Mouse (Mus musculus): ENCODE measurements around the gene Olfr123. TPM values are rescaled to one million over a fixed set of nuclear protein-coding genes. Genes with fewer than 3 reads are reported as not detected.

The Olfr123 gene
- polyA plus RNA-seq (2015; fragmentation: Nextera tagmentation; extraction: Ambion mirVana) = not detected in 2 replicates

GRCm38 (mm10) chr17:37793229-37793628 lies at the start of gene Olfr123:
Gene Olfr123, plus strand, starts transcription at chr17:37793529.

DNA sequence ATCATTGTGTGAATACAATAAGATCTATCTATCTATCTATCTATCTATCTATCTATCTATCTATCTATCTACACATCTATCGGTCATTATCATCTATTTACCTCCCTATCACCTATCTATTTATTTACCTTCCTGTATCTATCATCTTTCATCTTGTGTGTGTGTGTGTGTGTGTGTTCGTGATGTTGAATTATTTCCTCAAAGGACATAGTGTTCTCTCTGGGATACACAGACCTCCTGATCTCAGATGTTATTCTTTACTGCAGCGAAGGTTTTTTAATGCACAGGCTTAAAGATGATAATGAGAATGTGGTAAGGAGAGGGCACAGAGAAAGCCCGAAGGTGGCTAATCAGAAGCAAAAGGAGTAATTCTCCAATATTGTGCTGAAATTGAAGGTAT lies 25.0 kb upstream of the Olfr123 start, which contains the start of gene Olfr122:
Gene Olfr122, plus strand, starts transcription at position 301 of the 400 bp plus-strand sequence.

DNA sequence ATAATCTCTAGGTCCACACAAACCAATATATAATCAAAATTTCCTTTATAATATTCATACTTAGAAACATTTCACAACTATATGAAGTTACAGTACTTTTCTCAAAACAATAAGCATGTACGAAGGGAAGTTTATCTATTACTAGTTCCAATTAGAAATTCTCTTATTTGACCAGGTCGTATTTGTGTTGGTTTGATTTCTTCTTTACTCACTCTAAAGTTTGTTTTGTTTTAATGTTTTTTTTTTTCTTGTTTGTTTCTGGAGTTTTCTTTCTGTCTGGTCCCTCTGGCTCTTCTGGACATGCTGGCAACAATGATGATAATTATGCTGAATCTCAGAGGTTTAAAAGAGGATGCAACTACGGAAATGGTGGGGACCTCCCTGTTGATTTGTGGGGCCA lies 6.3 kb downstream of the Olfr123 start, which contains the start of gene Olfr124:
Gene Olfr124, plus strand, starts transcription at position 301 of the 400 bp plus-strand sequence.

DNA sequence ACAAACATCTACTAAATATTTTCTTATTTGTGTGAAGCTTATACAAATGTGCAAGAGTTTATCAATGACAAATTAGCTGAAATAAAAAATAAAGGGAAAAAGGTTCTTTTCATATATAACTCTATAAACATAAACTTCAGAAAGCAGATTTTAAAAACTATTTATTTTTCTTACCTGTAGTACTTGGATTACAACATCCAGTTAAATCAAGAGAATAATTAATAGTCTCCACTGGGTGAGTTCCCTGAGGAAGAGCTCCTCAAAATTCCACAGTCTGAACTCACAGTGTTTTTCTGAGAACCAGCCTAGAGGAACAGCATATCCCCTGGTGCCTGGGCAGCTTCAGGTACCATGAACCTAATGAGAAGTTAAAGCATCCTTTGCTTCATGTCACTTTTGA lies 39.3 kb downstream of the Olfr123 start, which contains the start of gene Olfr125:
Gene Olfr125, plus strand, starts transcription at position 301 of the 400 bp plus-strand sequence.

DNA sequence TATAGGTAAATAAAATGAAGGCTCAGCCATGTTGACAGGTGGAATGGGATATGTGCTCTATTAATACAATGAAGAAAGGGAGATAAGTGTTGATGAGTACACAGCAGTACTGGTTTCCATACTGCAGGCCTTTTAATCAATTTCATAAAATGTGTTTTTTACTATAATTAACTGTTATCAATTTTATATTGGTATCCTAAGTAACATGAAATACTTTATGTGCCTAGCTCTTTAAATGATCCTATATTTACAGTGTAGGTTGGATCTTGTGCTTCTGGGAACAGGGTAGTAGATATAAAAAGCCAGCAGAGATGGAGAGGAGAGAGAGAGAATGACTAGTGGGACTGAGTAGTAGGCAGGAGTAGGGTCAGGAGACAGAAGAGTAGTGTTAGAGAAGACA lies 53.9 kb downstream of the Olfr123 start, which contains the start of gene Olfr126:
Gene Olfr126, plus strand, starts transcription at position 301 of the 400 bp plus-strand sequence.

Other genes with a start within 250 kb of the Olfr123 start
- not detected in 2 replicates for gene Olfr112, start 224.1 kb upstream of the Olfr123 start, polyA plus RNA-seq (2015; fragmentation: Nextera tagmentation; extraction: Ambion mirVana)
- not detected in 2 replicates for gene Olfr113, start 215.9 kb upstream of the Olfr123 start, polyA plus RNA-seq (2015; fragmentation: Nextera tagmentation; extraction: Ambion mirVana)
- not detected in 2 replicates for gene Olfr114, start 200.8 kb upstream of the Olfr123 start, polyA plus RNA-seq (2015; fragmentation: Nextera tagmentation; extraction: Ambion mirVana)
- gene Olfr115, start 166.4 kb upstream of the Olfr123 start, polyA plus RNA-seq (2015; fragmentation: Nextera tagmentation; extraction: Ambion mirVana) = not detected in 2 replicates
- not detected in 2 replicates for gene Olfr116, start 166.3 kb upstream of the Olfr123 start, polyA plus RNA-seq (2015; fragmentation: Nextera tagmentation; extraction: Ambion mirVana)
- gene Olfr117, start 129.7 kb upstream of the Olfr123 start, polyA plus RNA-seq (2015; fragmentation: Nextera tagmentation; extraction: Ambion mirVana) = not detected in 2 replicates
- gene Olfr118, start 126.5 kb upstream of the Olfr123 start, polyA plus RNA-seq (2015; fragmentation: Nextera tagmentation; extraction: Ambion mirVana) = not detected in 2 replicates
- not detected in 2 replicates for gene Olfr119, start 97.0 kb upstream of the Olfr123 start, polyA plus RNA-seq (2015; fragmentation: Nextera tagmentation; extraction: Ambion mirVana)
- not detected in 2 replicates for gene Olfr120, start 71.7 kb upstream of the Olfr123 start, polyA plus RNA-seq (2015; fragmentation: Nextera tagmentation; extraction: Ambion mirVana)
- not detected in 2 replicates for gene Olfr121, start 44.7 kb upstream of the Olfr123 start, polyA plus RNA-seq (2015; fragmentation: Nextera tagmentation; extraction: Ambion mirVana)
- gene Olfr122, start 24.9 kb upstream of the Olfr123 start, polyA plus RNA-seq (2015; fragmentation: Nextera tagmentation; extraction: Ambion mirVana) = not detected in 2 replicates
- gene Olfr124, start 6.4 kb downstream of the Olfr123 start, polyA plus RNA-seq (2015; fragmentation: Nextera tagmentation; extraction: Ambion mirVana) = not detected in 2 replicates
- not detected in 2 replicates for gene Olfr125, start 39.4 kb downstream of the Olfr123 start, polyA plus RNA-seq (2015; fragmentation: Nextera tagmentation; extraction: Ambion mirVana)
- gene Olfr126, start 54.0 kb downstream of the Olfr123 start, polyA plus RNA-seq (2015; fragmentation: Nextera tagmentation; extraction: Ambion mirVana) = not detected in 2 replicates
- not detected in 2 replicates for gene Olfr127, start 106.9 kb downstream of the Olfr123 start, polyA plus RNA-seq (2015; fragmentation: Nextera tagmentation; extraction: Ambion mirVana)
- not detected in 2 replicates for gene Olfr128, start 127.0 kb downstream of the Olfr123 start, polyA plus RNA-seq (2015; fragmentation: Nextera tagmentation; extraction: Ambion mirVana)
- not detected in 2 replicates for gene Olfr761, start 159.6 kb downstream of the Olfr123 start, polyA plus RNA-seq (2015; fragmentation: Nextera tagmentation; extraction: Ambion mirVana)

All from urinary bladder, postnatal 0 days (tissue).